Comparison of ENCODE assay signal across 1 mouse cellular context in the genomic region with DNA sequence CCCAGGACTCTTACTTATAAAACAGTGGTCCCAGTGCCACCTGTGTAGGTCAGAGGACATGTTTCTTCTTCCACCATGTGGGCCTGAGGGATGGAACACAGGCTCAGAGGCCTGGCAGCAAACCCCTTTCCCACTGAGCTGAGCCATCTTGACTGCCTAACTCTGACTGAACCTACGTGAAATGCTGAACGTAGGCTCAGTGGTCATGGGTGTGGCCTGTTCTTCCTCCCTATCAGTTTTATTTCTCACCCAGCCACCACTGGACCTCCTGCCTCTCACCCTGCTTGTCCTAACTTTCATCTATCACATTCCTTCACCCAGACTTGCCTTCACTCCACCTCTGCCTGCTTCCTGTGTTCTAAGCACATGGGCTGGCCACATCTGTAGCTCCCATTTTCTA.
TF ChIP-seq lines count a peak whose summit lies in the region.

No protein-coding gene starts in this region.

TF ChIP-seq in MEL, 35 proteins besides CTCF, POLR2A, EP300 and RAD21:
- no peak for TF ChIP-seq USF2 (IDR thresholded peaks at IDR 0.05; ENCODE audit: borderline replicate concordance in 1 of 2, insufficient read depth in 1 of 2, low read depth in 1 of 2, low read length in 2 of 2)
- TF ChIP-seq MEF2A (IDR thresholded peaks at IDR 0.05; ENCODE audit: extremely low read depth, insufficient replicate concordance, low read depth, low read length, poor library complexity, severe bottlenecking), result no peak
- no peak for TF ChIP-seq CHD2 (IDR thresholded peaks at IDR 0.05; ENCODE audit: low read length)
- TF ChIP-seq CHD1 (IDR thresholded peaks at IDR 0.05; ENCODE audit: low read depth, low read length), result no peak
- TF ChIP-seq SIN3A (IDR thresholded peaks at IDR 0.05; ENCODE audit: low read length), result no peak
- no peak for TF ChIP-seq POLR2AphosphoS2 (IDR thresholded peaks at IDR 0.05; ENCODE audit: low read length)
- TF ChIP-seq E2F4 (IDR thresholded peaks at IDR 0.05; ENCODE audit: borderline replicate concordance, low read depth, low read length), result no peak
- TF ChIP-seq TCF12 (IDR thresholded peaks at IDR 0.05; ENCODE audit: low read depth, low read length), result no peak
- no peak for TF ChIP-seq ETS1 (IDR thresholded peaks at IDR 0.05; ENCODE audit: low read depth, low read length)
- TF ChIP-seq MAZ (IDR thresholded peaks at IDR 0.05; ENCODE audit: low read depth, low read length), result no peak
- TF ChIP-seq HCFC1 (IDR thresholded peaks at IDR 0.05; ENCODE audit: low read depth, low read length), result no peak
- TF ChIP-seq SMC3 (IDR thresholded peaks at IDR 0.05; ENCODE audit: low read depth, low read length), result no peak
- TF ChIP-seq MAFK (IDR thresholded peaks at IDR 0.05; ENCODE audit: borderline replicate concordance, low read depth, low read length), result no peak
TF ChIP-seq in MEL: peak in this region for 0.
